Mouse (Mus musculus) stomach, postnatal 0 days (tissue): ENCODE data around the gene Prrt3.

ENCODE experiments used
- CTCF ChIP-seq: IDR thresholded peaks from 2 replicates; pipeline ENCODE4 v1.5.1; 2016; ENCODE audit warnings: antibody characterized with exemption, low read depth, mild to moderate bottlenecking, moderate library complexity
- EP300 ChIP-seq: optimal IDR thresholded peaks from 2 replicates; pipeline ENCODE3; 2016; ENCODE audit warnings: antibody characterized with exemption

DNA sequence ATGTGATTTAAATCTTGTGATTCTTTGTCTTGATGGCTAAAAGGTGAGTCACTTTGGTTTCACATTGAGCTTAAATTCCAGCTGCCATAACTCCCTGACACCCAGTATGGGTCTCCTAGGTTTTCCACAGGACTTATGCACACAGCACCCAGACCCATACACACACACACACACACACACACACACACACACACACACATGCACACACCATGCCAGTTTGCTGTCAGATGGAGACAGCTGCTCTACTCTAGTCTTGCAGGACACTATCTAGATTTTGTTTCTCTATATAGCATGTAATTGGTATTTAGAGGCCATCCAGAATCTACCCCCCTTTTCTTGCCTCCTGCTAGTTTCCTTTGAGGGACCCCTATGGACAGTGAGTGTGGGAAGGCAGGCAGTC, 5.4 kb upstream of the Prrt3 start:
- TF ChIP-seq CTCF (no peak), EP300 (no peak)
